Mouse (Mus musculus): ENCODE measurements around the gene Amelx. TPM values are rescaled to one million over a fixed set of nuclear protein-coding genes. Genes with fewer than 3 reads are reported as not detected.

The Amelx gene
- polyA plus RNA-seq (2017; shearing (Covaris generic)): not detected

DNA sequence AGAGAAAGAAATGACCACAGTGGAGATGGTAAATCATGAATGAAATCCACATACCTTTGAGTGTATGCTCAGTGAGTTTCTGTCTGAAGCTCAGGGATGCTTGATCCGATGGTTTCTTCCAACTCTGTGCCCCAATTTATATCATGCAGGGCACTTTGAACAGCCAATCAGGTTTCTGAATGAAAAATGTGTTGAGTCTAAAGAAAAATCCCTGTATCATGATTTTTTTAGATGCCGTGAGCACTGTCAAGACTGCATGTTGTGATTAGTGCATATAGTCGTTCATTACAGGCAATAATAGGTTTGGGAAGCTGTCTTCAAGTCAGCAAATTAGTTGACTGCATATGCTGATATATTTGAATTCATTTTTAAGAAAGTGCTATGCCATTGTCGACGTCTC is at the start of gene Amelx:
TSS of gene Amelx (minus strand) at position 101 of the 400 bp plus-strand sequence.
- no peak for ATAC-seq

DNA sequence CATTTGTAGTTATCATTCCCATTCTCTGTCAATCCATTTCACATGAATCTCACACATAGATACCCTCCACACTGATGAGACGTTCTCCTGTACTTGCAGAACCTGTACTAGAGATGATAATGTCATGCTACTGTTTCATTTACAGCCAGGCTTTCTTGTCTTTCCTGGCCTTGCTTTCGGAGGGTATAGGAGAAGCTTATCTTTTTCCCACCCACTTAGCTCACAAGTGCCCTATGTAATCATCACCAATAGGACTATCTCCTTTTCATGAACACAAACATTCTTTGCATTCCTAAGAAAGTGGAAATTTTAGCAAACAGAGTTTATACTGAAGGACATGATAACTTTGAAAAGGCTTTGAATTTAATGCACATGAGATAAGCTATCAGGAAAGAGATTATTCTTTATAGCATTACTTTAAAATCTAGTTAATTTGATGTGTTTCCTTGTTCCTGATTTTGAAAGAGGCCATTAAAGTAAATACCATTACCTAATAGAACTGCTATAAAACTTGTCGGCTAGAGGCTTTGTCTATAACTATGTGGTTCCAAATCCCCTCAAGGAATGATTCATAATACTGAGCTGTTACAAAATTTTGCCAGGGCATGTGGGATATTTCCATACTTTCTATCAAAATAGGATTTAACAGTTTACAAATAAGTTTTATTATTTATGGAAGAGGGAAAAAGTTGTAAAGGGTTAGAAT is 35.5 kb upstream of the Amelx start:
- ATAC-seq: no peak

DNA sequence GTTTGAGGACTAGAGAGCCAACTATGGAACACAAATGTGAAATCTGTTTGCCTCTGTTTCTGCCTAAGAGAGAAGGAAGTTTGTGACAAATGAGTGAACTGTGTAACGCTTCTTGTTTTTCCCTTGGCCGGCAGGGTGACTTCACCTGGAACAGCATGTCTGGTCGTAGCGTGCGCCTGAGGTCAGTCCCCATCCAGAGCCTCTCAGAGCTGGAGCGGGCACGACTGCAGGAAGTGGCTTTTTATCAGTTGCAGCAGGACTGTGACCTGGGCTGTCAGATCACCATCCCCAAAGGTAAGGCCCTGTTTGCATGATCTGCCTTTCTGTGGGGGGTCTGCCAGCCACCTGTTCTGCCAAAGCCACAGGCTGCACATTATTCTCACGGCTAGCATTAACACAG is 33.1 kb upstream of the Amelx start:
- ATAC-seq: no peak

DNA sequence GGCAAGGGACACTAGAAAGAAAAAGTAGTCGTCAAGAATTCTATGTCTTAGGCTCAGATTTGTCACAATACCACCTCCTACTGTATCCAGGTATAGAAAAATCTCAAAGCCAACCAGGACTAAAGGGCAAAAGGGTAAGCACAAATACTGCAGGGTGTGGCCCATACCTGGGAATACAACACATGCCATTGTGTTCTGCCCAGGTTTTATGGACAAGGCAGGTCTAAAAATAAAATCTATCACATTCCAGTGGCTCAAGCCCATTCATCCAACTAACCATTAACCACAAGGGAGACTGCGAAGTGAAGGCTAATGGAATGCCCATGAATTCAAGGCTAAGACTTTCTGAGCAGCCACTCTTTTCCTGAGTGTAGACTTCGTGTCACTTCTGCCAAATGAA is 23.0 kb upstream of the Amelx start:
- ATAC-seq: no peak

DNA sequence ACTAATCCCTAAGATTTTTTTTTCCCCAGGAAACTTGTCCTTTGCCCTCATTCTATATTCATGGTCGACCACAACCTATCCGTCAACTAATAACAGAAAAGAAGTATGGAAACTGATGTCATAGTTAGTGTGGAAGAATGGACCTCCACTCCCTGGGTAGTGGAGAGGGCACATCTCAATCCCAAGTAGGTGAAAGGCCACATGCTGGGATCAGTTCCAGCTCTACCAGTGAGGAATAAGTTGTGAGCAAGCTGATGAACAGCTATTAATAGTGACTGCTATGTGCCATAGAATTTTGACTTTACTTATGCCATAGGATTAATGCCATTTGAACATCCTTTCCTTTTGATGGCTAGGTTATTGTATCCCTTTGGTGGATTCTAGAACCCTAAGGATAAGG is 8.4 kb downstream of the Amelx start:
- no peak for ATAC-seq

DNA sequence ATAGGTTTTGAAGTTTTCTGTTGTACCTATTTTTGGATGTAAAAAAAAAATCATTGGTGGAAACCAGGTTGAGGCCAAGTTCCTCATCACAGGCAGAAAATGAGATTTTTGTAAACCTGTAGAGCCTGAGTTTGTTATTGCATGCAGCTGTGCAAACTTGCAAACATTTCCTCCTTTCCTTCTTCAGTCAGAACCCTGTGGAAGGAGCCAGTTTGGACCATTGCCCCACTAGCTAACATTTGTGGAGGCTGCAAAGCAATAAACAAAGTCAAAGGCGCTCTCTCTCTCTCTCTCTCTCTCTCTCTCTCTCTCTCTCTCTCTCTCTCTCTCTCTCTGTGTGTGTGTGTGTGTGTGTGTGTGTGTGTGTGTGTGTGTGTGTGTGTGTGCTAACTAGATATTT is 13.2 kb downstream of the Amelx start:
- no peak for ATAC-seq

DNA sequence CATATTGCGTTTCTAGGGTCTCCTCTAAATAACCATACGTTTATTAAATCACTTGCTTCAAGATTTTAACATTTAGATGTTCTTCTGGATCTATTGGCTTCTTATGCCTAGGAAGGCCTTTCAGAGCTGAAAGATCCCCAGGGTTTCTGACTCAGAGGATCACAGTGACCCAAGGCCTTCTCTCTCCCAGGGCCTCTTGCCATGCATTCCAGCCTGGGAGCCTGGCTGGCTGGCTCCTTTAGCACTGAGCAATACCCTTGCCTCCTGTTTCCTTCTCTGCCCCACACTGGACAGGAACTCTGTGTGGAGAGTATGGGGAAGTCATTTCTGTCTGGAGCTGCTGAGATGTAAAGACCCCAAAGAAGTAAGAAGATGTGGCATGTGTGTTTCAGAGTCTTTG is 16.0 kb downstream of the Amelx start:
- ATAC-seq: no peak

- ATAC-seq: no peak
These were observed 28.6 kb downstream of the Amelx start for GRCm38 (mm10) chrX:169158385-169158784.

GRCm38 (mm10) chrX:169153805-169154204 is 33.2 kb downstream of the Amelx start:
- no peak for ATAC-seq

DNA sequence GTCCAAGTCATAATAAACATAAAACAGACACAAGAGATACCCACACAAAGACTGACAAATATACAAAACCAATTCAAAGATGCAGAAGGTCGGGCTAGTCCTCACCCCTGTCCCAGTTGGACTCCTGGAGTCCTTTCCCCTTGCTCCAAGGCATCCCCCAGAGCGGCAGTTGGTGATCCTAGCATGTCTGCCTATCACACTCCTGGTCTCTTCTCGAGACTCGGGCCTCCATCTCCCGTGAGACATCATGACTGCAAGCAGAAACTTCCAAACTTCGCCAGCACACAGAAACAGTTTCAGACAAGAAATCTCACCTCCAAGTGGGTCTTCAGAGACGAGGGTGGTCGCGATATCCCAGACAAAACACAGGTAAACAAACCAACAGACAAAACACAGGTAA is 46.5 kb downstream of the Amelx start:
- no peak for ATAC-seq

DNA sequence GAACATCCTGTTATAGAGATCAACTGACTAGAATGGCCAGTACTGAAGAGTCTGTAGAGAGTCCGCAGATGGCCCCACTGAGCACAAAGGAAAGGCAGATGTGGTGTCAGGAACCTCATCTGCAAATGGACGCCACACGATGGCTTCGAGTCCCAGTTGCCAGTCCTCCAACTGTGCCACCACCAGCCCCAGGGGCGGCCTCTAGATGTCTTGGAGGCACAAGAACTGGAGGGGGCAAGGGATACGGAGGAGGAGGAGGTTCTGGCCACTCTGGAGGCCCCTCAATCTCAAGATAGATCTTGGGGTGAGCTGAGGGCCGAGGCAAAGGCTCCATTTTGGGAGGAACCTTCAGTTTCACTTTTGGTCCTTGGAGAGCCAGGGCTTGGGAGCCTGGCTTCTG is 47.2 kb downstream of the Amelx start:
- no peak for ATAC-seq

Other genes starting within 250 kb of the Amelx start
- 10 to 100 TPM in 1 of 2 experiments, 1 to 10 TPM in 1; 9.9 to 10.2 TPM for gene Hccs, start 133.2 kb upstream of the Amelx start, polyA plus RNA-seq (2017; shearing (Covaris generic))